Mouse (Mus musculus): Measurements from ENCODE around the gene Wnk2.

Gene Wnk2

DNA sequence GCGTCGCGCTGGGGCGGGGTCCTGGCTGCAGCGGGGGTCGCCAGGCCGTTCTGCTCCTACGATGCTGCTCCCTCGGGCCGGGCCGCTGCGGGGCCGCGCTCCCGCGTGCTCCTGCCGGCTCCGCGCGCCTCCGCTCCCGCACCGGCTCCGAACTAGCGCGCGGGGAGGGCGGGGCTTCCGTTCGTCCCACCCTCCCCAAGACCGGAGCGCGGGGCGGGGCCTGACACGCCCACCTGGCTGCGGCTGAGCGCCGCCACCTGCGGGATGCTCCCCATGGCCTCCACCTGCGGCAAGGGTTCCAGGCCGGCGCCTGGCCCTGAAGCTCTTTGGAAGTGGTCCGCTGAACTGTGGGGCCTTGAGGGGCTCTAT, at the start of gene Wnk2:
Gene Wnk2 (minus strand): TSS at position 157 of the 369 bp plus-strand sequence.
- peak; percentile 80 for DNase-seq (ENCODE audit: low spot score)

GRCm38 (mm10) chr13:49196766-49197165, 49.0 kb upstream of the Wnk2 start:
- DNase-seq (ENCODE audit: low spot score) = no peak

DNA sequence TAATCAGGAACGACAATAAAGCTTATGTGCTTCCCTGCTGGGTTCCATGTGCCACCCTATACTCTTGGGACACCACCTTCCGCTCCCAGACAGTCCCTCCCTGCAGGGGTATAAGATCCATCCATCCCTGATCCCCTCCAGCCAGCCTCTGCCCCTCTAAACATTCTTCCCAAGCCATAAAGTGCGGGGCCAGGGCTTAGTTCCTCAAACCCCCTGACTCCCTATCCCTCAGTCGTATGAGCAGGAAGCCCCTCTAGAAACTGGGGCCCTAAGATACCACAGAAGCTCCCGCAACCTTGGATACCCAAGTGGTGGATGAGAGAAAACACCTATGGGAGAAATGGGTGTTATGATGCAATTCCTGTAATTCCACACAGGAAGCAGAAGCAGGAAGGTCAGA, 48.4 kb upstream of the Wnk2 start:
- no peak for DNase-seq (ENCODE audit: low spot score)

DNA sequence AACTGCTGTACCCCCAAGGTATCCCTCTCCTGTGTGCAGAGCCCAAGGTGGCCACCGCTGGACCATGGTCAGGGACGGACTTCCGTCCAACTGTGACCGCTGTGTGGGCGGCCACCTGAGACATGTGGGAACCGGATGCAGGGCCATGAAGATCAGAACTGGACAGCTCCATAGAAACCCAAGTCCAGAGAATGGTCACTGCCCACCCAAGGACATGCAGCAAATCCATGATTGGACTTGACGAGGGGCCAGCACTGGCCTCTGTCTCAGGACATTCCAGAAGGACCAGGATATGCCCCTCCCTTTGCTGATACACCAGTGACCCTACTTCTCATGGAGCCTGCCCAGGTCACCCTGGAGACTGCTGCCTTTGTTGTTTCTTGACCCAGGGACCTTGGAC, 47.8 kb upstream of the Wnk2 start:
- no peak for DNase-seq (ENCODE audit: low spot score)

- no peak for DNase-seq (ENCODE audit: low spot score)
Measured at GRCm38 (mm10) chr13:49194811-49195210, 47.0 kb upstream of the Wnk2 start.

DNA sequence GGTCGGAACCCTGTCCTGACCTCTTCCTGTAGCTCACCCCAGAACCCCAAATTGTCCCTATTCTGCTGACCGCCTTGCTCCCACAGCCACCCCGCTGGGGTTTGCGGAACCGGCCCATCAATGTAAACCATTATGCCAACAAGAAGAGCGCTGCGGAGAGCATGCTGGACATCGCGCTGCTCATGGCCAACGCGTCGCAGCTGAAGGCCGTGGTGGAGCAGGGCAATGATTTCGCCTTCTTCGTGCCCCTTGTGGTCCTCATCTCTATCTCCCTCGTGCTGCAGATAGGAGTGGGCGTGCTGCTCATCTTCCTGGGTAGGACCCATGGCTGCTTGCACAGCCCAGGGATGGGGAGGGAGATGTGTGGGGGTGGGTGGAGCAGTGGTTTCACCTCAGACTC, 45.8 kb upstream of the Wnk2 start:
- no peak for DNase-seq (ENCODE audit: low spot score)

DNA sequence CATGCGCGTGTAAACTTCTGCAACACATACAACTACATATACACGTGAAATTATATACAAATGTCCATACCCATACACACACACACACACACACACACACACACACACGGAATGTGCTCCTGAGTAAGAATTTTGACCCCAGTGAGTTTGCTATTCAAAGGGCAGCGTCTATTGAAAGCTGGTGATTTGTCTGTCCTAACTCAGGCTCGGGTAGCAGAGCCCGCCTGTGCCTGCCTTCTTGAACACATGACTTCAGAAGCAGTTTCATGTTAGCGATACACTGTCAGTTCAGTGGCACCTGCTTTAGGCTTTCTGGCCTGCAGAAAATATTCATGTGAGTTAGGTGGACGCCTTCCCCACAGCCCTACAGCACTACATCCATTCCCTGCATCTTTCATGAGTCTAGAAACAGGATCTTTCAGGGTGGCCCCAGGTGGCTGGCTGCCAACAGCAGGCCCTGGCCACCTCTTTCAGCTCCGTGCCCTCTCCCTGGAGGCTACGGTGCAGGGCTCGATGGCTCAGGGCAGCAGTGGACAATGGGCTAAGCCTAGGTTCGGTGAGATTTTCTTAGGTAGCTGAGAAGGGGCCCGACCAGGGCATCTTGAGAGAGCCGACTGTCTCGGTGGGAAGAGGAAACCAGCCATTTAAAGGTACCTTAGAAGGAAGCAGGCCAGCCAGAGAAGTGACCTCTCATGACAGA, 44.5 kb upstream of the Wnk2 start:
- no peak for DNase-seq (ENCODE audit: low spot score)

DNA sequence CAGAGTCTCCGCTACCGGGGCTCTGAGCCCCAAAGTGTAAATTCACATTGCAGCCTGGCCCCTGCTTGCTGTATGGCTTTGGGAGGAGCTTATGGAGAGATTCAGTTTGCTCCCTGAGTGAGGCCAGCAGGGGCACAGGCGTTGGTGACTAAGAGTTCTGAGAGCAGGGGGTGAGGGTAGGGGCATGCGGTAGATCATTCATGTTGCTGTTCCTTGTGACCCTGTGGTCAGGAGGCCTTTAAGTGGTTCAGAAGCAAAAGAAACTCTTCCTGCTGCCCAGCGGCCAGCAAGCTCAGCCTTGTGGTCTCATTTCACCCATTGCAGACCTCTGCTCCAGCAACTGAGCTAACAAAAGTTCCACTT, 43.8 kb upstream of the Wnk2 start:
- no peak for DNase-seq (ENCODE audit: low spot score)

- DNase-seq (ENCODE audit: low spot score) = no peak
Measured at GRCm38 (mm10) chr13:49190876-49191672, 43.3 kb upstream of the Wnk2 start.

DNA sequence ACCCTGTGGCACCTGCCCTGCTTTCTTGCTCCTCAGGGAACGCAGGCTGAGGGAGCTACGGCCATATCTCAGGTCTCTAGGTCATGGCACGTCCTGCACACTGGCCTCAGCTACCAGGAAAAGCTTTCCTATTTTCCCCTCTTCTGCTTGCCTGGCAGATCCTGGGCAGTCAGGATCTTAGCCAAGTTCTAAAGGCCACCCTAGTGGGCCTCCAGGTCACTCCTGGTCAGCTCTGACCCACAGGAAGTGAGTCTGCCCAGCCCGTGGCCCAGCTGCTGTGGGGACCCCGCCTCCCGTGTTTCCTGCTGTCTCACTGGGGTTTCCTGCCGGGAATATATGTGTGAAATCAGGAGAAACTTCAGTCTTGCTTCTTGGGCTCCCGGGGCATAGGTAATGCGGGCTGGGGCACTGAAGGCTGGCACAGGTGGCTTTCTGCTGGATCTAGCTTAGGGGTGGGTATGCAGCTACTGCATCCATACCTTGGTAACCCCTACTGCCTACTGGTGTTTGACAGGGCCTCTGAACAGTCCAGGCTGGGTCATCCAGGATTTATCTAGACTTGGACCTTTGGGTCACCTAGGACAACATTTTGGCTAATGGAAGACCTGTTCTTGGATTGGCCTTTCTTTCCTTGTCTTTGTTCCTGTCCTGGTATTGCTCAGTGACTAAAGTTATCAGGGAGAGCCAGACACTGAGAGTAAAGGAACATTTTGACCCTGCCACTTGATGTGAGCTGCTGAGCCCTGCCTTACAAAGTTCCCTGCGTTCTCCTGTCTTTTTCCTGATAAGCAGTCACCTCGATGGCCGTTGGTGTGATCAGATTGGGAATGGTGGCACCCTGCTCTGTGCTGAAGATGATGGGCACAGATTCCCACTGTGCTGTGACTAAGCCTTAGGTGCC, 42.4 kb upstream of the Wnk2 start:
- no peak for DNase-seq (ENCODE audit: low spot score)

DNA sequence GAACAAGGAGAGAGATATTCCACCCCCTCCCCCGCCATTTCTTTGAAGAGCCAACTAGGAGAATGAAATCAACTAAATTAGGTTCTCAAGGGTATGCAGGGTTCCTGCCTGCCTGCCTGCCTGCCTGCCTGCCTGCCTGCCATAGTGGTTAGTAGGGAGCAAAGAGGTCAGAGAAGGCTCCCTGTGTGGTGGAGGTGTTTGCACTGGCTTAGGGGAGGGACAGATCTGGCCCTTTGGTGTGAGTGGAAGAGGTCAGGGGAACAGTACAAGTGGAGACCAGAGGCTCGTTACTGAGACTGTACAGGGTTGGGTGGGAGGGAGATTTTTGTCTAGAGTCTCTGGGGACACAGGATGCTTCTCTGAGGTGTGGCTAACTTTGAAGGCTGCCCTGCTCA, 41.1 kb upstream of the Wnk2 start:
- no peak for DNase-seq (ENCODE audit: low spot score)

DNA sequence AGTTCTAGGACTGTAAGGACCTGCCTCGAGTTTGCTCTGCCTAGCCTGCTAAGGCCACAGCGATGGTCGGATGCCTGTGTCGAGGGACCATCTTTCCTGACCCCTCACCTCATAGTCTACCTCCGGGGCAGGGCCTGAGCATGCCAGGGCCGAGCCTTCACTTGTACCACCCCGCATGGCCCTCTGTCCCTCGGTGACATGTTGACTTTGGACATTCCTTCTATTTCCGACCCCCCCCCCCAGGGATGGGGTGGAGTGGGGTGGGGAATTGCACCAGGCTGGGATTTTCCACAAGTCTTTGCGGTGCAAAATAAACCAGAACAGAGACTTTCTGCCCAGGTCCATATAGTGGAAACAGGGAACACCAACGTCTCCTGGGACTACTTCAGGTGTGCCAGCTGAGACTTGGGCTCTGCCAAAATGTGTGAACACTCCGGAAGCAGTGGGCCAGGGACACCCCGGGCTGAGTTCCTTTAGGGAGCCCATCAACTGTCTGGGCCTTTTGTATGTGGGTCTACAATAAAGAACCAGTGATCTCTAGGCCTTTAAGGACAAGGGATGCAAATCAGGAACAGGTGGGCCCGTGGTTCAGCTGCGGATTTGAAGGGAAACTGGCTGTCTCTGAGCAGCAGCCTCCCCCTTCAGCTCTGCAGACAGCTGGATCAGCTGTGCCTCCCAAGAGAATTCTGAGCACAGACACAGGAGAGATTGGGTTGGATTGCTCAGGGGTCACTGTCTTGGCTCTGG, 40.6 kb upstream of the Wnk2 start:
- no peak for DNase-seq (ENCODE audit: low spot score)

DNA sequence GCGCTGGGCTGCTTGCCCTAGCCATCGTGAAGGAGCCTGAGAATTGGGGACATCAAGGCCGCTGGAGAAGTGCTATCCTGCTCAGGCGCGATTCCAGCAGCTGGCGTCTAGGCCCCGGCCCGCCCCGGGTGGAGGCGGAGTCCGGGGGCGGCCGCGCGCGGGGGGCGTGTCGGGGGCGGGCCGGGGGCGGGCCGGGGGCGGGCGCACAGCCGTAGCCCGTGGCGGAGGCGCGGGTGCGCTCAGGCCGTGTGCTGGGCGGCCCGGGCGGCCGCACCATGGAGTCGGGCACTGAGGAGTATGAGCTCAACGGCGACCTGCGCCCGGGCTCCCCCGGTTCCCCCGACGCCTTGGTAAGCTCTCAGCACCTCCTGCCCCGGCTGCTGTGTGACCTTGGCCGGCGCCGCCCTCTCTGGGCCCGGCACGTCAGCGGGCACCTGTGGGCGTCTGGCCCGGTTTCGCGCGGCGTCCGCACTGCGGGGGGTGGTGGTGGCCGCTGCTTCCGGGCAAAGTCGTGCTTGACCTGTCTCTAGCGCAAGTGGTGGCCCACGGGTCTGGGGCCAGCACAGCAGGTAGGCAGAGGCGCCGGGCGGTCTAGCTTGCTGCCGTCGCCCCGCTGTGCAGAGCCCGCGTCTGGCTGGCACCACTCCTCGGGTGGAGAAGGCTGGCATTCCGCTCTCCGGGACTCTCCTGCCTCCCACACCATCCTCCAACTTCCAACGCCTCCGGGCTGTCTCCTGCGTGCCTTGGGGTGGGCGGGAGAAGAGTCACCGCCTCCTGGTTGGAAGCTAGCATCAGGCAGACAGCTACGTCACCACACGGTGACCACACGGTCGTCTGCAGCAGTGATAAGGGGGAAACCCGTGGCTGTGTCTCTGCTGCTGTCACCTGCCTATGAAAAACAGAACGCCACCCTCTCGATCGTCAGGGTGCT, 39.7 kb upstream of the Wnk2 start, which contains the start of gene Ninj1:
Gene Ninj1 (plus strand): TSS at position 198 of the 931 bp plus-strand sequence.
- peak; percentile 78 for DNase-seq (ENCODE audit: low spot score)

- no peak for DNase-seq (ENCODE audit: low spot score)
Measured at GRCm38 (mm10) chr13:49186798-49187287, 39.0 kb upstream of the Wnk2 start.

DNA sequence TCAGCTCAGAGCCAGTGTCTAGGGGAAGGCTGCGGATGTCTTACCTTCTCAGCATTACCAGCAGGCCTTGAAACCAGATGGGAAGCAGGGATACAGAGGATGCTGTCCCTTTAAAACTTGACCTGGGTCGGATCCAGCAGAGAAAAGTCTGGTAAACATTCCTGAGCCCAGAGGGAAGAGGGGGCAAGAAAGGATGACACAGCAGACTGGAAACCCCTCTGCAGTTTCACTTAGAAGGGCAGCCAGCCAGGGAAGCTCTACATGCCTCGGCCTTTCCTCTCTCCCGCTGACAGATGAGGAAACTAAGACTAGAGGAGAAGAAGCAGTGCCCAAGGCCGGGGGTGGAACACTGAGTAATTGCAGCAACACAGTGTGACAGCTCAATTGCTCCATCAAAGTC, 35.8 kb upstream of the Wnk2 start:
- DNase-seq (ENCODE audit: low spot score) = no peak

DNA sequence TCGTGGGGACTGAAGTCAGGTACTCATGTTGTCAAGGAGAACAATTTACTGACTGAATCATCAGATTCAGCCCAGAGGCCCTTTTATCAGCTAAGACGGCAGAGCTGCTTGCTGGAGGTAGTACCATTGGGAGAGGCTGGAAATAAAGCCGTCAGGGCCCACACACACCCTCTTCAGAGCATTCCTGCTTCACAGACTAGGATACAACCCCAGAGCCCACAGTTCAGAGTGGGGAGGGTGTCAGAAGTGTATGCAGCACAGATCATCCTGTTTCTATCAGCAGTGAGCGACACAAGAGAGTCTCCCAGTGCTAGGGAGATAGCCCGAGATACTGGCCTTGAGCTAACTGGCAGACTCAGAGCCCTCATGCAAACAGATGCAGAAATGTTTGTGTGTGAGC, 35.3 kb upstream of the Wnk2 start:
- DNase-seq (ENCODE audit: low spot score) = no peak

DNA sequence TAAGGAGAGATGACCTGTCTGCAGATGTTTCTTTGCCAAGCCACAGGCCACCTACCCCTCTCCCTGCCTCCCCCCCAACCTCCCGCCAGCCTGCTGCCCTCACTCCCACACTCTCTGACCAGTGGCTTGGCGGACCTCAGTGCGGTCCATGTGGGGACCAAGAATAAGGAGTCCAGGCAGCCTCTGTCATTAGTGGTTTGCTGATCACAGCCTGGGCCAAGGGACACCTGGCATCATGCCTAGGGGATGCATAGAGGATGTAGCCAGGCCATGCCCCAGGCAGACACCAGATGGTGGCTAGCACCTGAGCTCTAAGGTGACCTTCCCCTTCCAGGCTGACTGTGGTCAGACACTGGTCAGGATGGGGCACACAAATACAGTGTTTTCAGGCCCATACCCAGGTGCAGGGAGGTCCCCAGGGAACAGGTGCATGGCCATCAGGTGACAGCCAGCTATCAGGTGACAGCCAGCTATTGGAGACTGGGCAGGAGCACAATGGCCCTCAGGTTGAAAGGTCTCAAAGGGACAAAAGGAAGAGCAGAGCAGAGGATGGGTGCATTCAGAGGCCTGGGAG, 33.7 kb upstream of the Wnk2 start:
- no peak for DNase-seq (ENCODE audit: low spot score)

DNA sequence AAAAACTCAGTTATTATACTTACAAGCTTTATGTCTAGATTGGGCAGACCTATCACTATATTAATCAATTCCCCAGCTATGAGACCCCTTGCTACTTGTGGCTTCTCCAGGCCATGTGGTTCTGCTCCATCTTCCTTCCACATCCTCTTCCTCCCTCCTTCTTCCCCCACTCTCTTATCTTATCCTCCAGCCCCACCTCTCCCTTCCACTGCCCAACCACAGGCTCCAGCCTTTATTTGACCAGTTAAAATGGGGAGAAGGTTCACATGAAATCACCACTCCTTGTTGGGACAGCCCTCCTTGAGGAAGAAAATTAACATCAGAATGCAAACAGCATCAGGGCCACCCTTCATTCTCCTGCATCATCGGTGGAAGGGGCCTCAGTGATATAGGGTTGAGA, 32.9 kb upstream of the Wnk2 start:
- no peak for DNase-seq (ENCODE audit: low spot score)

GRCm38 (mm10) chr13:49180274-49180673, 32.5 kb upstream of the Wnk2 start:
- DNase-seq (ENCODE audit: low spot score) = no peak

DNA sequence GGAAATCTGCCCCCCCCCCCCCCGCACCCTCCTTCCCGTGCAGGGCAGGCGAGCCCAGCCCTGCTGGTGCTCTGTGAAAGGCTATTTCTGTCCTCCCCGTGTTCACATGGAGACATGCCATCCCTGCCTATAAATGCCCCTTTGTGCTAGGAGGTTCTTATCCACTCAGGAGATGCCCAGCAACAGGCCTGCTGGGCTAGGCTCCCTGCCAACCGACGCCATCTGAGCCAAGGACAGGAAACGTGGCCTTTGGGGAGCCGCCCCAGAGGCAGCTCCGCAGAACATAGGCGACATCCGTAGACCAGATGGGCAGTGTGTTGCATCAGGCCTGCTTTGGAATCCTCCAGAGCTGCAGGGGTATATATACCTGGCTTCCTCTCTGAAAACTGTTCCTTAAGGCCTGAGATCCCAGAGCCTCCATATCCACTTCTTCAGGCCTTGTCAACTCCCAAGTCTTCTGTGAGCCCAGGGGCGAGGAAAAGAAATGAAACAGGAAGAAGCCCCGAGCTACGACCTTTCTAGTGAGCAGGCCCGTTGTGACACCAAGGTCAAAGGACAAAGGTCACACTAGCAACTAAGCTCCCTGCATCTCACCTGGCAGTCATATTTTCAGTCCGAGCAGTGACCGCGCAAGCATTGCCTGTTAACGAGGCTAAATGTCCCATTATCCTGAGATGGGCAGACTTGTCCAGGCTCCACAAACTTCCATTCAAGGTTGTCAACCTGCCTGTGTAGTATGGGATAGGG, 31.2 kb upstream of the Wnk2 start:
- DNase-seq (ENCODE audit: low spot score) = no peak

All from retina, embryonic 14.5 days (tissue).